Mouse (Mus musculus) embryo, embryonic 11.5 days (tissue): ENCODE data around the gene Ifit3.
"Not testable (repeated sequence)": the region's sequence is repeated elsewhere in the genome, so short reads cannot be mapped to it uniquely, and the experiment has no call there.

ENCODE experiments used
- DNase-seq: peaks from one replicate; pipeline ENCODE4 v3.0.0-alpha.2; 2012; ENCODE audit warnings: low read depth, low spot score

The Ifit3 gene

DNA sequence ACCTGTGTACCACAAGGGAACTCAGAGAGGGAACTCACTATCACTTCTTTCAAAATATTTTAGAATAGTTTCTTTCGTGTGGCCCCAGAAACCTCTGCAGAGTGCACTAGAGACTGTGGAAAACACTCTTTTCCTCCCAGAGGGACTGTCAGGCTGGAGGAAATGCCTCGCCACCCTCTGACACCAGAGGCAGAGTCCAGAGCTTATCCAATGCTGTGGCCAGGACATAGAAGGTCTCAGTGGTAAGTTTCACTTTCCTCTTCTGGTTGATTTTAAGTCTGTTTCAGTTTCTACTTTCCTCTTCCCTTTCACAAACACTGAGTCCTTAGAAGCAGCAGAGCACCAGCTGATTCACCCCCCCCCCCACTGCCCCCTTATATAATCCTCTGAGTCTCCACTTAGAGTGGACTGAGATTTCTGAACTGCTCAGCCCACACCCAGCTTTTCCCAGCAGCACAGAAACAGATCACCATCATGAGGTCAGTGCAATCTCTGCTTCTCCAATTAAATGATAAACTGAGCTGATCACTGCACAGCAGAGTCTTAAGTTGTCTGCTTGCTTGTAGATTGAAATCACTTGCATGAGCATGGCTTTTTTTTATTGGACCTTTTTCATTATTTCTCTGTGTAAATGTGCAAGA lies at the start of gene Ifit3:
Ifit3 (plus strand) TSS at position 406 of the 641 bp plus-strand sequence.
- not testable (repeated sequence) for DNase-seq

DNA sequence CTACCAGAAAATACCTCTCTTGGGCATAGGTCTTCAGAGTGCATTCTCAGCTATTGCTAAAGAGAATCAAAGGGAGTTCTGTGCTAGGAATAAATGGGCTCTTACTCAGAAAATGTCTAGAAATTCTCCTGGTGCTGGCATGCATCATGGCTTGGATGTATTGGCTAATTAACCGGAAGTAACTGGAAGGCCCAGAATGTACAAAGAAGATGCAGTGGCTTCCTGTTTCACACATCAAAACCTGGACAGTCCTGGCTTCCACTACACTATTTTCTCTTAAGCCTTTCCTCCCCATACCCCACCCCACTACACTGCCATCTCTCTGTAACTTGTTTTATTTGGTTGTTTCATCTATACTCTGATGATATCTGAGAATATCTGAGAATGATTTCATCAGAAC lies 43.9 kb upstream of the Ifit3 start:
- DNase-seq: no peak

DNA sequence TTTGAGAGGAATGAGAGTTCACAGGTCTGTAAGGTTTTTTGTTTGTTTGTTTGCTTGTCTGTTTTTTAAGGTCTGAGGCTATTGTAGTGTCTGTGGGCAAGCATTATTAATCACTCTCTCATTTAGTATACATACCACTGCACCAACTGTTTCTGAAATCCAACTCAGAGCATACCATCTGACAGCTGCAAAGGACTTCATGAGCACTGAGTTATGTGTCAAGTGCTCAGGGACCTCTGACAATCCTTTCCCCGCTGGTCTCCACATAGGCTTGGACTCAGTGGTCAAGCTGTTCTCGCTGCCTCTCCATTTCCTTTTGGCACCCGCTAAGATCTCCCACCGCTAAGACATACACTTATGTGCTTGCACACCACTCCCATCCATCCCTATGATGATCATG lies 37.1 kb upstream of the Ifit3 start:
- DNase-seq: no peak

DNA sequence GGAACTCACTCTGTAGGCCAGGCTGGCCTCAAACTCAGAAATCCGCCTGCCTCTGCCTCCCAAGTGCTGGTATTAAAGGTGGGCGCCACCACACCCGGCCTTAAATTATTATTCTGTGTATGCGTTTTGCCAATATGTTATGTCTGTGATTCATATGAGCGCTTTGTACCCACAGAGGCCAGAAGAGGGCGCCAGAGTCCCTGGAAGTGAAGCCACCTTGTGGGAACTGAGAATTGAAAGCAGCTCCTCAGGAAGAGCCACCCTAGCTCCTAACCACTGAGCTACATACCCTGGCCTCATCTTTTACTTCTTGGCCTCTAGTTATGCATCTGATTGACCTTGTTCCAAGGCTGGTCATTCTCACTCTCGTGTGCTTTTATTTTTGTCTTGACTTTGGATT lies 35.4 kb upstream of the Ifit3 start:
- DNase-seq: peak; percentile 54

DNA sequence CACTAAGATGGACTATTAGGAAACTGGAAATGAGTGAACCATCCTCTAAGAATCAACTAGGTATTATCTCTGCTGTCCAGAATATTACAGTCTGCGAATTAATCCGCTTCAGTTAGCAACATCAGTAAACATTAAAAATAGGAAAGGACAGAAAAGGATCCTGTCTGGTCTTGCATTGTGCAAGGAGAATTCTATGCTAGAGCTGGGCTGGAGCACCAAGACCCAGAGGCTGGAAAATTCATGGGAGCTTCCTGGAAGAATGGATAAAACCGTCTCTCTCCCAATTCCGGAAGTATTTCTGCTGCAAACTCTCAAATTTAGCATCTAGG lies 33.2 kb upstream of the Ifit3 start:
- no peak for DNase-seq

DNA sequence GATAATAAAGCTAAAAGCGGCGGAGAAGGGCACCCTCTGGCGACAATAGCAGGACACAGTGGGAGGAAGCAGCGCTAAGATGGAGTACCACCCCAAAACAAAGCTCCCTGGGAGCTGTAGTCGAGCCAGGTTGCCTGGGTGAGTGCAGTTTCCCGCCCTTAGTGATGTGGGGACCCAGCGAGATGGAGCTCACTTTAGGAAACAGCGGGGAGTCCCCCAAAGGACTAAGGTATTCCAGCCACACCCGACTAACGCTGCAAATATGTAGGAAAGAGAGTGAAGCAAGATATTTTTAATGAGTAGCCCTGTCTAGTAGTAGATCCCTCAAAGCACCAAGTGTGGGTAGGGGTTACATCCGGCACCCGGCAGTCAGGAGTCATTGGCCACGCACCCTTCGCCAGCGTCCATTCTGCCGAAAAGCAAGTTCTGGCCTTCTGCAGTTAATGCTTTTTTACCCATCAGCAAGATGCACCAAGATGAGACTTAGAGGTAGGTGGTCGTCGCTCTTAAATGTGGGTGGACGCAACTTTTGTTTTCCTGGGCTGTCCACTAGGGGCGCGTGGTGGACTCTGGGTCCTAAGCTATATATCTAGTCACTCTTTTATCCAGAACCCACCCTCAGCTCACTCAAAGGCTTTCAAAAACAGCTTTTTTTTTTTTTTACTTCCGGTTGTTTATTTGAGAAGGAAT lies 32.7 kb upstream of the Ifit3 start, which contains the start of gene Ifit2:
Ifit2 (plus strand) TSS at position 161 of the 690 bp plus-strand sequence.
- DNase-seq: peak; percentile 56

DNA sequence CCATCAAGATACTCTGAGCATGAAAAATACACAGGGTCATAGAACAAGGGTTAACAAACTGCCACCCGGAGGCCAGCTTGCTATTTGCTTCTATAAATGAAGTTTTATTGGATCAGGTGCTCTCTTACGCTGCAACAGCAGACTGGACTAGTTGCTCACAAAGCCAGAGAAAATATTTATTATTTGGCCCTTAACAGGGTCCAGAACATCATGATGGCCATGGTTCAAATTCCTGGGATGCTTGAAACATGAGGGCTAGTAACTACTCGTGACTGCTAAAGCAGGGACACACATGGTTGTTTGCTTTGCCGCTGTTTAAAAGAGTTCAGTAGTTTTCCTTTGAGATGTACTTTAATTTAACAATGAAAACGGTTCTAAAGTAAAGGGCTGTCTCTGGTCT lies 31.4 kb upstream of the Ifit3 start:
- no peak for DNase-seq

DNA sequence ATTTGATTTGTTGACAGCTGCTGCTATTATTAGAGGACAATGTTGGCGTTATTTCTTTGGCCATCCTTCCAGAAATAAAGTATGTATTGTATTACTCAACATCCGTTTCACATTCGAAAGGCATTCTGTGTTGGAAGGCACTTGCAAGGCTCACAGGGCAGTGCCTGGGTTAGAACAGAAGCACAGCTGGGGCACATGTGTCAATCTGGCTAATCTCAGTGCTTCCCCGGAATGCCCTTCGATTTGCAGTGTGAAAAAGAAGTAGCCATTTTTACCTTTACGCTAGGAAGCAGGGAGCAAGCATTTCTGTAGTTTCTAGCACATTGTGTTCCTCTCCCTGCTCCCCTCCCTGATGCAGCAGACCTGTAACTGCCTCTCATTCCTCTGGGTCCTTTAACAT lies 30.3 kb upstream of the Ifit3 start:
- DNase-seq: no peak

DNA sequence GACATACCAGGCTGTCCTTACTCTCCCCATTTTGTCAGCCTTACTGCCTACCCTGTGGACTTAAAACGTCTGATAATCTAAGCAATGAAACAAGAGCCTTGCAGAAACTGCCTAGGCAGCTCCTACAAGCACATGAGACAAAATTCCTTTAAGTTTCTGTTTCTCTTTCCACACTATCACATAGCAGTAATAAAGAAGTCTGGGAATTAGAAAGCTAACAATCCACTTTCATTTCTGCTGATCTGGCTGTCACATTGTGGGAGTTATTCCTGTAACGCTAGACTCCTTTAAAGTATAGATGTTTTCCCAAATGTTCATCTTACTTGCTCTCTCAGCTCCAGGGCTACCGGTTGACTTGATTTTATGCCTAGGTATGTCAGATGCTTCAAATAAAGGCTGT lies 29.8 kb upstream of the Ifit3 start:
- DNase-seq: no peak

DNA sequence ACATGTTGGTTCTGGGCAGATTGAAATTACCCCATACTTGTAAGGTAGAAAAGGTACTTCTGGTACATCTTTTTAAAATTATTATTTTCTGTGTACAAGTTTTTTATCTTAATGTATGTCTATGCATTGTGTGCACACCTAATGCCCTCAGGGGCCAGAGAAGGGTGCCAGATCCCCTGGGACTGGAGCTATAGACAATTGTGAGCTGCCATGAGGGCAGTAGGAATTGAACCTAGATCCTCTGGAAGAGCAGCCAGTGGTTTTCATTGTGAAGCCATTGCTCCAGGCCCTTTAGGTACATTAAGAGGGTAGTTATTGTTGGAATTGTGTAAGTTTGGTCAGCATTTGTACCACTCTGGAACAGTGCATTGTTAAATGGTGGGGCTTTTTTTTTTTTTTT lies 29.3 kb upstream of the Ifit3 start:
- no peak for DNase-seq

DNA sequence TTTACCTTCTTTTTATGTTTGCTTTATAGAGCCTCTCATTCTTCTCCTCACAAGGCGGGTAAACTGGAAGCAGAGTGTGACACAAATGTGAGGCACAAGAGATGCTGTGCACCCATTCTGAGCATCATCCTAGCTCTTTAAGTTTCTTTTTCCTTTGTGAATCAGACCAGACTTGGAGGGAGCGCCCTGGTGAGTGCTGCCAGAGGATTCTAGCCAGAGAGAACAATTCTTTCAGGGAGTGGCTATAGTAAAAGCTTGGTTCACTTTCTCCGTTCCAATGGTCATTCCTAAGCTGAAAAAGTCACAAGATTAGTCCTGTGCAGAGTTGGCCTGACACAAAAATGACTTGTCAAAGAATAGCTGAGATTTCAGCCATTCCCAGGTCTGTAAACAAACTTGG lies 26.7 kb upstream of the Ifit3 start:
- DNase-seq: no peak

DNA sequence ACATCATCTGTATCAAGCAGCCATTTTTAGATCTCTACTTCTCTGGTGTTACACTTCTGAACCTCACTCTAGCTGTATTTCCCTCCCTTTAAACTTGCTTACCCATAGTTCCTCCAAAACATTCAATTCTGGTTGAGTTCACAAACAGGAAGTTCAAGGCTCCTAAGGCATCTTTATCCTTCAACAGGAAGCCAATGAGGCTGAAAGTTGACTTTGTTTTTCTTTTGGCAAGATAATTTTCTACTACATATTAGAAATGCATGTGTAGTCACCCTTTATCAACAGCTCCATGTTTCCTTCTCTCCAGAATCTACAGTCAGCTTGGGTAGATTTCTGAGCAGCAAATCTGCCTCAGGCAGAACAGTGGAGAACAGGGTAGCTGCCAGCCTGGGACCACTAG lies 20.8 kb upstream of the Ifit3 start:
- no peak for DNase-seq

DNA sequence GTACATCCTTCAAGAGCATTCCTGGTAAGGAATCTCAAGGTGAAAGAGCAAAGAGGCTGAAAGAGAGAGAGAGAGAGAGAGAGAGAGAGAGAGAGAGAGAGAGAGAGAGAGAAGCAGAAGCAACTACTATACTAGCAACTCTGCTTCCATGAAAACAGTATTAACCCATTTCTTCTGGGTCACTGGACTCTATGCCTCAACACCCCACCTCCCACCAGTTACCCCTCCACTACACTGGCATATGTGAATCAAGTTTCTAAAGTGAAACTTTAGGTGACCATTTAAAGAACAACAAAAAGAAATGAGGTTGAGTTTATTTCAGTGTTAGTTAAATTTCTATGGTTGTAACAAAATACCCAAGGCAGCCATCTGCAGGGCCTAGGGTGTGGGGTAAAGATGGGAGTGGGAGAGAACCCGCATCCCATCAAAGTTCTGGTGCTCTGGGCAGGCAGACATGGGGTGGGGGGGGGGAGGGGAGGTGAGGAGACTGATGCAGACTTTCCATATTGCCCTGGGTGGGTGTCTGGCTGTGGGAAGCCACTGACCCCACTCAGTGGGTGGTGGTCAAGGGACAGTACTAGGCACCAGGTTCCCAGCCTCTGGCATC lies 17.1 kb upstream of the Ifit3 start:
- no peak for DNase-seq

DNA sequence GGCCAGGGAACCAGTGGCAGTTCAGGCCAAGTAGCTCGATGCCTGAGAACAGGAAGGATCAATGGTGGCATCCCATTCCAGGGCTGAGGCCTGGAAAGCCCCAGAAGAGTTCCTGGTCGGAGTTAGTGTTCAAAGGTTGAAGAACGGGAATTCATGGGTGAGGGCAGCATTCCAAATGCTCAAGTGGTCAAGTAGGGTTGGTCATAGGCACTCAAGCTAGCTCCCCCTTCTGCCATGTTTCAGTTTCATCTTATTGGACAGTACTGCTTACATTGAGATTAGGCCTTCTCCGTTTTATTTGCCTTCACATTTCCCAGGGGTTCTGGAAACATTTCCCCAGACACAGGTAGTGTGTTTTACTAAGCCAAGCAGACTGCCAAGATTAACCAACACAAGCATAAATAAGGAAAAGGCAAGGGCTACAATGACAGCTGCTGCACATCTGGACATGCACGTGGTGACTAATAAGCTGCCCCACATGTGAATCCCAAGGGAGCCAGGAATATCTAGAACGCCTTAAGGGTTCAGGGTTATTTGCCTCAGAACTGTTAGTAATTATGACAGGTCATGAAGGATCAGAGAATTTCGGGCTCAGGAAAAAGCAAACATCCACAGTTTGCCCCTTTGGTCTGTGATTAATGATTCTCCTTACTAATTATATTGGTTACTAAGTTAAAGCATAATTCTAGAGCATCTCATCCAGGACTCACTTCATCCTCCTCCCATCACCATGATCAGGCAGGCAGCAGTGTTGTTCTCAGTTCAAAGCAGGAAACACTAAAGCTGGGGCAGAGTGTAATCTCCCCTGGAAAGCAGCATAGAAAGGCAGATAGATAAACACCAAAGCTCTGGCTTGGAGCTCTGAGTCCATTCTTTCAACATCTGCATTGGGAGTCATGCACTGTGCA lies 14.1 kb upstream of the Ifit3 start:
- DNase-seq: no peak

DNA sequence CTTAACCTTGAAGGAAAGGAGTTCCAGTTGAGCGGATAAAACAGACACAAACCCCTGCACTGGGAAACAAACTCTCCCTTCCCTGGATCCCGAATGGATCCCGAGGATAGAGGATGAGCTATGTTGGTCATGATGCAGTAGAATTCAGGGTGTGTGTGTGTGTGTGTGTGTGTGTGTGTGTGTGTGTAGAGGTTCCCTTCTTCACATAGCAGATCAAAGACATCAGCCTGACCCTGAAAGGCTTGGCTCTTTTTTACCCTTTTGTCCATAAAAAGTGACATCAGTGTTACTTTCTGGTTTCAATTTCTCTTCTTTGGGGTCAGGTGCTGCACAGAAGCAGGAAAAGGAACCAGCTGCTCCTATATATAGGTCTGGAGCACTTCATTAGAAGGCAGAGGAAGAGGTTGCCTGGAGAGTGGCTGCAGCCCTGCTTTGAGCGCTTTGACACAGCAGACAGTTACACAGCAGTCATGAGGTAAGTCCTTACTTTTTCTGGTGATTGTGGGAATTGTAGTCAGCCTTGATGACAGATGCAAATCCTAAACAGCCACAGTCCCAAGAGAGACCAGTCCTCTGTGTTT lies 13.3 kb upstream of the Ifit3 start:
- no peak for DNase-seq

DNA sequence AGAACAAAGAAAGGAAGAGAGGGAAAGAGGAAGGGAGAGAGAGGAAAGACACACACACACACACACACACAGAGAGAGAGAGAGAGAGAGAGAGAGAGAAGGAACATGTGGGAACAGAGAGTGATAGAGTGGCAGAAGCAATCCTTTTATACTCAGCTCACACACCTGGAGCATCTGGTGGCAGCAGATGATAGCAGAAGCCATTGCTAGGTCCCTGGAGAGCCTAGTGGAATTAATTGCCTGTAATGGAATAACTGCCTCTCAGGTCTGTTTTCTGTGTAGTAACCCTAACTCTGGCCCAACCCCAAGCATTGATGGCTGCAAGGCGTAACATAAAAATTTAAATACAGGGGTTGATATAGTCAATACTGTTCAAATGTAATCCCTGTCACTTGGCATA lies 12.3 kb upstream of the Ifit3 start:
- no peak for DNase-seq

DNA sequence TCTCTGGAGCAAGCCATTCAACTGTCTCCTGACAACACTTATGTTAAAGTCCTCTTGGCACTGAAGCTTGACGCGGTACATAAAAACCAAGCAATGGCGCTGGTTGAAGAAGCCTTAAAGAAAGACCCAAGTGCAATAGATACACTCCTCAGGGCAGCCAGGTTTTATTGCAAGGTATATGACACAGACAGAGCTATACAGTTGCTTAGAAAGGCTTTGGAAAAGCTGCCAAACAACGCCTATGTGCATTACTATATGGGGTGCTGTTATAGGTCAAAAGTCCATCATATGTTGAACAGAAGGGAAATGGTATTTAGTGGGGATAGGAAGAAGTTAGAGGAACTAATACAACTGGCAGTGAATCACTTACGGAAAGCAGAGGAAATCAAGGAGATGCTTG lies 9.7 kb upstream of the Ifit3 start:
- DNase-seq: no peak

DNA sequence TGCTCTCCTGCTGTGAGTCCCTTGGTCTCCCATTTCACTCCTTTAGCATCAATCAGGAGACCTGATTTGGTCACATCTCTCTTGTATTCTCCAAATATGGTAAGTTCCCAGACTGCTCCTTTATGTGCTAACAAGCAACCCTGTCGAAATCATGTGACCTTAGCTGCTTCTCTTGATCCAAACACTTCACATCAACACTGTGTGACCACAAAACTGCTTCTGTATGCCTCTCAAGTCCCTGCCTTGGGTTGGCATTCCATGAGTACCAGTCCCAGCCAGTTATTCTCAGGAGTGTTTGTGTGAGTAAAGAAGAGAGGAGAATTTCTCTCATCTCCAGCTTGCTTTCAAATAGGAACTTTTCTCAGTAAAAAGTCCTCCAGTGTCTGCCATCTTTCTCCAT lies 6.2 kb upstream of the Ifit3 start:
- DNase-seq: no peak

DNA sequence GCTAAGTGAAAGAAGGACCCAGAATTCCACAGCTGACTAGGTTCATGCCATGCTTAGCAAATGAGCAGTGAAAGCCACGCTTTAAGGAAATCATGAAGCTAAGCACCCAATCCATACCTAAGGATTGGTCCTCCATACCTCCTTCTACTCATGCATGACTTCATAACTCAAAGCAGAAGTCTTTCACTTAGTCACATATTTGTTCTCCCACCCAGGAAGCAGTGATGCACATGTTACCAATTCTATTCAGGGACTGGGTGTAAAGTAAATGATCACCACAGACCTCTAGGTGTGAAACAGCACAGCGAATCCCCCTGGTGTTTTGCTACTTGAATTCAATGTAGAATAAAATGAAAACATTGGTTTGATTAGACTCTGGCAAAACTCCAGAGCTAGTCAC lies 635 bp upstream of the Ifit3 start:
- not testable (repeated sequence) for DNase-seq

DNA sequence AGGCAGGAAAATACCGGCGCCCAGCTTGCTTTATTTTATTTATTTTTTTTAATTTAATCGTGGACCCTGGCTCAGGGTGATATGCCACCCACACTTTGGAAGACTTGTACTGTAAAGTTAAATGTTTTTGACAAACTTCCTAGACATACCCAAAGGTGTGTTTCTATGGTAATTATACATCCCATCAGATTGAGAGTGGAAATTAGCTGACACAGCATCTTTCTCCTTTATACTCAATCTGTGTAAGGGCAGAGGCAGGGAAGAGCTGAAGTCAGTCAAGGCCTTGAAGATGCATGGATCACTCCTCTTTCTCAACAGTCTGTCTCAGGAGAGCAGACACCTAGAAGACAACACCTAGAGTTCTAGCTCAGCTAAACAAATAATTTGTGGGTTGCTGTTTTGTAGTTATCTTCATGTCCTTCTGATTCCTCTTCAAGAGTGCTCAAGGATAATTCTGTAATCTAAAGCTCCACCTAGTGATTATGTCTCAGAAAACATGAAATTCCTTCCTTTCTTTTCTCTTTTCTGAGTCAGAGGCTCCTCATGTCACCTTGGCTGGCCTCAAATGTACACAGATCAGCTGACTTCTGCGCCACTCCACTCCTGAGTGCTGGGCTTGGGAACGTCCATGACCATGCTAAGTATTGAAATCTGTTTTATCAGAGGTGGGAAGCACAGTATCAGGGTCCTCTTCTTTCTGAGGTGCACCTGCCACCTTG lies 2.6 kb downstream of the Ifit3 start:
- not testable (repeated sequence) for DNase-seq
